Mouse (Mus musculus): ENCODE measurements around the gene Gmds. TPM values are rescaled to one million over a fixed set of nuclear protein-coding genes. Genes with fewer than 3 reads are reported as not detected.
A peak's percentile ranks its signal among the peaks of the same experiment; 100 is the strongest.

Gene Gmds
- polyA plus RNA-seq, 1 experiment from 2014 or later: 29.7 TPM

DNA sequence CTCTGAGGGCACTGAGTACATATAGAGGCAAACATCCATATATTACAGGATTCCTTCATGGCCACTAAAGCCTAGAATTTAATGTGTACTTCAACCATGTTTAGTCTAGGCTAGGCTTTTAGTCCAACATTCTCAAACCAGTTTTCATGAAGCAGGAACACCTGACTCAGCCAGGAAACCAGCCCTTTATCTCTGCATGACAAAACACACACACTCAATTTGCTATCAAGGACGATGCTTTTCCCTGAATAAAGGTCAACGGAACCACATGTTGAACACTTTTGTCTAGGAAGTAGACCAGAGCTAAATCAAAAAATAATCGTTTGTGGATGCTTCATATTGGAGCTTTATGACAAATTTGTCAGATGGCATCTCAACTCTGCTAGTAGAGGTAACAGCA lies 429.5 kb downstream of the Gmds start:
- Histone ChIP-seq H3K4me3 (no peak overlapping the region), H3K27me3 (replicated peaks; ENCODE audit: low read depth, poor library complexity, severe bottlenecking) (peaks cover 18% of the 10 kb centered on the region), H3K9me3 (no peaks in the 10 kb centered on the region), H3K36me3 (replicated peaks) (no peaks in the 10 kb centered on the region), H3K27ac (replicated peaks) (no peak overlapping the region), H3K4me1 (peaks cover 30% of the 10 kb centered on the region)
- 87% methylated on average over 3 of the region's 3 CpGs for WGBS
- no peak for DNase-seq (ENCODE audit: low spot score)

DNA sequence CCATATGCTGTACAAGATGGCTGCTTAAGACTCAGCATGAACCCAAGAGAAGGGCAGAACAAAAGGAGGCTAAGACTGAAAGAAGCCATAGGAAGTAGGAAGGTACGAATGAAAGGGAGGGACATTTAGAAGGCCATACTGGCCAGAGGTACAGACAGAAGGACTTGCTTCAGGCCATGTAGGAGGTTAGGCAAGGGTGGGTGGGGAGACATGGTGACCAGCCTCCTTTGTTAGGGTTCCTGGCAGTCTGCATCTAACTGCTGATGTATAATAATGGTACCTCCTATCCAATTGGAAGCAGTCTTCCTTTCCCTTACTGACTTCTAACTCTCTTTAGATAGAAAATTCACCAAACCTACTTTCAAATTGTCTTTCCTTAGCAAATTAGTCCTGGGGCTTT lies 432.0 kb downstream of the Gmds start:
- no peaks in the 10 kb centered on the region for H3K36me3 ChIP-seq (replicated peaks)
- no peak overlapping the region for H3K27ac ChIP-seq (replicated peaks)
- 59% methylated on average over 1 of the region's 1 CpGs for WGBS
- peaks cover 18% of the 10 kb centered on the region for H3K27me3 ChIP-seq (replicated peaks; ENCODE audit: low read depth, poor library complexity, severe bottlenecking)
- H3K4me3 ChIP-seq: no peak overlapping the region
- no peaks in the 10 kb centered on the region for H3K9me3 ChIP-seq
- no peak for DNase-seq (ENCODE audit: low spot score)
- peaks cover 15% of the 10 kb centered on the region for H3K4me1 ChIP-seq

DNA sequence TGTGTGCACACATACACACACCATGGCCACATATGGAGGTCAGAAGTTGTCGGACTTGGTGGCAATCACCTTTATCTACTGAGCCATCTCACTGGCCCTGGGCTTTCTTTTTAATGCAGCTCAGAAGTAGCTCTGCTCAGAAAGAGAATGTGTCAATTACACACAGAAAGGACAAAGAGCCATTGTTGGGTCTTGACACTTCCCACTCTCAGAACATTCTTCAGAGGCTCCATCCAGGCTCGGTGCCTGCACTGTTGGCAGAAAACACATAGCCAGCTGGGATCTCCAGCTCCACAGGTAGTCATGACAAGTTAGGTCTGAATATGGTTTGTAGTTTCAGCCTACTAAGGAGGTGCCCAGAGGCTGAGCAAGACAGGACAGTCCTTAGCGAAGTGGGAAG lies 438.3 kb downstream of the Gmds start:
- Histone ChIP-seq H3K27ac (replicated peaks) (no peak overlapping the region), H3K27me3 (replicated peaks; ENCODE audit: low read depth, poor library complexity, severe bottlenecking) (no peaks in the 10 kb centered on the region), H3K4me1 (peaks cover 4% of the 10 kb centered on the region; the same call in 1 of the 2 replicates), H3K4me3 (no peak overlapping the region), H3K9me3 (no peaks in the 10 kb centered on the region), H3K36me3 (replicated peaks) (no peaks in the 10 kb centered on the region)
- WGBS: 48% methylated on average over 3 of the region's 3 CpGs
- DNase-seq (ENCODE audit: low spot score): no peak

DNA sequence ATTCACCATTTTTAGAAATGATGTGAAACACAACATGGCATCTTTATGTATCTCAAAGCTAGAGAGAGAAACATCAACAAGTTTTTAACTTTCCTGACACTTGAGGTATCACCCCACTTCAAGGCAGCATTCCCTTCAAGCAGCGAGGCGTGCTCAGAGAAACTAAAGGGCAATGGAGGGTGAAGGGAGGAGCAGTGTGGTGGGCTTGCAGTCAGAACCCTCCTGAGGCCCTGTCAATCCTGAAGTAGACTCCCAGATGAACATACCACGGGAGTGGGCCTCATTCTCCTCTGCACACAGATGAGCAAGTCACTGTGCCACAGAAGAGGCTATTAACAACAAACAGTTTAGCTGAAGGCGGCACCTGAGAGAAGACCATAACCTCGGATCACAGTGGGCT lies 439.1 kb downstream of the Gmds start:
- no peaks in the 10 kb centered on the region for H3K27me3 ChIP-seq (replicated peaks; ENCODE audit: low read depth, poor library complexity, severe bottlenecking)
- H3K4me3 ChIP-seq: no peak overlapping the region
- no peak for DNase-seq (ENCODE audit: low spot score)
- H3K4me1 ChIP-seq: peaks cover 4% of the 10 kb centered on the region; the same call in 1 of the 2 replicates
- H3K36me3 ChIP-seq (replicated peaks): no peaks in the 10 kb centered on the region
- no peaks in the 10 kb centered on the region for H3K9me3 ChIP-seq
- WGBS: 84% methylated on average over 5 of the region's 5 CpGs
- no peak overlapping the region for H3K27ac ChIP-seq (replicated peaks)

DNA sequence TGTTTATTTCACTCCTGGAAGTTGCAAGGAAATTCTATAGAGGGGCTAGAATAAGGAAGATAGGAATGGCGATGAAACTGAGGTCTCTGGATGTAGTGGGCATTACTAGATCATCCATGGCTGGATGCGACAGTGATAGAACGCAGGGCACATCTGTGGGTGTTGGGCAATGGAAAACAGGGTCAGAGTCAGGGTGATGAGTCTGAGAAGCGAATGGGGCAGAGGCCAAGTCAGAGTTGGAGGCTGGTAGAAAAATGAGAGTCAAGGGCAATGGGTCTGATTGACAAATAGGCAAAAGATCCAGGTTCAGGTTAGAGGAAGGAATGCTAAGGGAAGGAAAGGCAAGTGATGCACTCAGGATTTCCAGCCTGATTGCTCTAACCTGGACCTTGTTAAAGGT lies 441.0 kb downstream of the Gmds start:
- WGBS: 91% methylated on average over 4 of the region's 4 CpGs
- no peaks in the 10 kb centered on the region for H3K36me3 ChIP-seq (replicated peaks)
- no peak for DNase-seq (ENCODE audit: low spot score)

DNA sequence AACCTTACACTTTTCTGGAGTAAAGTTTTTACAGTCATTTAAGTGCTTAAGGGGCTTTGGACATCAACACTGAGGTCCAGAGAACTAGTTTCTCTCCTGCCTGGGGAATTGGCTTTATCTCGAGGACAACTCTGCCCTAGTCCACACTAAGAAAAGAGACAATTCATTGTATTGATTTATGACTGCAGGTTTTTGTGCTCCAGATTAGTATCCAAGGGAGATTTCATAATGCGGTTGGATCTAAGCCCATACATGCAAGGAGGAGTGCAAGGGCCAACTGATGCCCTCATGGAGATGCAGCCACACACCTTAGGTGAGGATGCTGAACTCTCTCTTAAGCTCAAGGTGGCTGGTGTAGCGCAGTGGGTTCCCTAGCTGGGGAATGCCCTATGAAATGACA lies 444.0 kb downstream of the Gmds start:
- WGBS: 89% methylated on average over 3 of the region's 3 CpGs
- peaks cover 7% of the 10 kb centered on the region; the same call in 1 of the 2 replicates for H3K4me1 ChIP-seq
- DNase-seq (ENCODE audit: low spot score): no peak
- peaks cover 6% of the 10 kb centered on the region; the same call in 1 of the 2 replicates for H3K9me3 ChIP-seq
- no peak overlapping the region for H3K4me3 ChIP-seq
- H3K36me3 ChIP-seq (replicated peaks): no peaks in the 10 kb centered on the region
- no peaks in the 10 kb centered on the region for H3K27me3 ChIP-seq (replicated peaks; ENCODE audit: low read depth, poor library complexity, severe bottlenecking)
- H3K27ac ChIP-seq (replicated peaks): no peak overlapping the region

More for the DNA sequence above, 441.0 kb downstream of the Gmds start:
- Histone ChIP-seq H3K9me3 (no peaks in the 10 kb centered on the region), H3K27me3 (replicated peaks; ENCODE audit: low read depth, poor library complexity, severe bottlenecking) (no peaks in the 10 kb centered on the region), H3K27ac (replicated peaks) (no peak overlapping the region), H3K4me3 (no peak overlapping the region), H3K4me1 (peaks cover 11% of the 10 kb centered on the region; the same call in 1 of the 2 replicates)

DNA sequence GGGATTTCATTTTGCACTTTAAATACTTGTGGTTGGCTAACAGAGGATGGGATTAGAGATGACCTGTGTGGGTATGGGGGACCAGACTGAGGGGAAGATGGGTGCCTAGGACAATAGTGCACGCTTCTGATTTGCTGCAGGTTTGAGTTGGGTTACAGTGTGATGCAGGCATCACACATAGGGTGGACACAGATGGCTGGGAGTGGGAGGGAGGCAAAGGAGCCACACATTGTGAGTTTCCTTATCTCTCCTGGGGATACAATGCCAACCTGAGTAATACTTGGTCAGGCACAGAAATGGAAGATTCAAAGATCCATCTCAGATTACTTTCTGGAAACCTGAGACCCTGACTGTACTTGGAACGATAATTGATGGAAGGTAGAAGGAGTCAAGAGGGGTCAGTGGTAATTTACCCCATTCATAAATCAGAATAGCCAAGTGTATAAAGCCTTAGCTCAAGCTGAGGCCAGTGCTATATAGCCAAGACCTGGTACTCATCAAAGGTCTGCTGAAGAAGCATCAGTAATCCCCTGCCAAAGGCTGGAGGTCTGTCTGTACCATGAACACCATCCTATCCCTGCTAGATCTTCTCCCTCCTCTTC lies 445.5 kb downstream of the Gmds start:
- 63% methylated on average over 2 of the region's 2 CpGs for WGBS
- no peak for DNase-seq (ENCODE audit: low spot score)
- Histone ChIP-seq H3K4me1 (peaks cover 7% of the 10 kb centered on the region; the same call in 1 of the 2 replicates), H3K27ac (replicated peaks) (no peak overlapping the region), H3K36me3 (replicated peaks) (no peaks in the 10 kb centered on the region), H3K27me3 (replicated peaks; ENCODE audit: low read depth, poor library complexity, severe bottlenecking) (no peaks in the 10 kb centered on the region), H3K4me3 (no peak overlapping the region), H3K9me3 (peaks cover 6% of the 10 kb centered on the region; the same call in 1 of the 2 replicates)

DNA sequence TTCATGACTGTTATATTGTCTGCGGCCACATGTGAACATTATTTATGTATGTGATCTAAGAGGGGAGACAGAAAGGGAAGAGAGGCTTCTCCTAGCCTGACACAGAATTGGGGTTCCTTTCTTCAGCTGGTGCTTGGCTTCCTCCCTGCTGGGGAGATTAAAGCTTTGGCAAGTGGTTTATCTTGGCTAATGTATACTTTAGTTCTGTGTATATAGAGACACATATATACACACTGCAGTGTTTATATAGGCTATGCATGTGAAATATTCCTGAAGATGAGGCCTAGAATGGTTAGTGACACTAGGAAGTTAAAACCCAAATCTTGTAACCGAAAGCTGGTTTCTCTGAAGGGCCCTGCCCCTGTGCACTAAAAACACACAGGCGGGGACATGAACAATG lies 450.0 kb downstream of the Gmds start:
- Histone ChIP-seq H3K27ac (replicated peaks) (no peak overlapping the region), H3K4me1 (peaks cover 7% of the 10 kb centered on the region; the same call in 1 of the 2 replicates), H3K27me3 (replicated peaks; ENCODE audit: low read depth, poor library complexity, severe bottlenecking) (no peaks in the 10 kb centered on the region), H3K9me3 (peaks cover 6% of the 10 kb centered on the region; the same call in 1 of the 2 replicates), H3K36me3 (replicated peaks) (no peaks in the 10 kb centered on the region), H3K4me3 (no peak overlapping the region)
- DNase-seq (ENCODE audit: low spot score): no peak
- WGBS: 91% methylated on average over 3 of the region's 3 CpGs

DNA sequence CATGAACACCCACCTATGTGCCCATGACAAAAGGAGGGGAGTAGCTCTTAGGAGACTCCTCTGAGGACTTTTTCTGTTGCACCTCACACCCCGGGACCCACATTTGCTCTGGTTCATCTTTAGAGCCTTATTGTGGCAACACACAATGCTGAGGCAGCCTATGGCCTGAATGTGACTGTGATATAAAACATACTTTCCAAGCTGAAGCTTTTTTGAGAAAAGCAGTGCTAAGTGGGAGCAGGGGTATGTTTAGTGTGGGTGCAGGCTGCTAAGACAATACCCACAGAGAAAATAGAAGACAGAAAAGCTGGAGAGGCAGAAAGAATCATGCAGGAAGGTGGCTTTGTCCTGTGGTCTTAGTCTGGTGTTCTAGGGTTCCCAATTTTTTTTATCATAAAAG lies 452.8 kb downstream of the Gmds start:
- Histone ChIP-seq H3K9me3 (no peaks in the 10 kb centered on the region; the same call in 1 of the 2 replicates), H3K4me1 (no peaks in the 10 kb centered on the region), H3K36me3 (replicated peaks) (no peaks in the 10 kb centered on the region), H3K4me3 (no peak overlapping the region), H3K27me3 (replicated peaks; ENCODE audit: low read depth, poor library complexity, severe bottlenecking) (no peaks in the 10 kb centered on the region), H3K27ac (replicated peaks) (no peak overlapping the region)
- WGBS: 88% methylated on average over 1 of the region's 1 CpGs
- no peak for DNase-seq (ENCODE audit: low spot score)

DNA sequence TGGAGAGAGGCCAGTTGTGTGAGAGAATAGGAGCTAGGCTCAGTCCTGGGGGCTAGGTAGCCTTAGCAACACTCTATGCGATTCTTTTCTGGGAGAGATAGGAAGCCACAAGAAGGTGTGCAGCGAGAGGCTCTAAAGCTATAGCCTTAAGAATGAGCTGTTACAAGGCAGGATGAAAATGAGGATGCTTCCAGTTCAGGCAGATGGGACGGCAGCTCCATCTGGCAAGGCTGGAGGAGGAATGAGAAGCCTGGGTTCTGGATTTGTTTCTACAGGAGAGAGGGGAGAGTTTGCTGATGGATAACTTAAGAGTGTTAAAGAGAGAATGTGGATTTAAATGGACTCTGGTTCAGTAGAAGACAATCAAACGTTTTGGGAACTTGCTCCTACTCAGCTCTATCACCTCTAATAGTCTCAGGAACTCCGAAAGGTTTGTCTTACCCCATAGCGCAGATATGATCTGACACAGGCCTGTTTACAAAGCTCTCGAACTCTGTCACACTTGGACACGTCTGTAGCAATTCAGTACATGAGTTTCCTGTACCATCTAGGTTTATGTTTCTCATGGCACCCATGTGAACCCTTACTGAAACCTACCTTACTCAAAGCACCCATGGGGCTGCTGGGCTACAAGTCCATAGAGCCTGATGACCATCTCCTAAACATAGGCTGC lies 459.6 kb downstream of the Gmds start:
- H3K27ac ChIP-seq (replicated peaks): no peak overlapping the region
- H3K4me1 ChIP-seq: peaks cover 9% of the 10 kb centered on the region
- WGBS: 84% methylated on average over 8 of the region's 8 CpGs

DNA sequence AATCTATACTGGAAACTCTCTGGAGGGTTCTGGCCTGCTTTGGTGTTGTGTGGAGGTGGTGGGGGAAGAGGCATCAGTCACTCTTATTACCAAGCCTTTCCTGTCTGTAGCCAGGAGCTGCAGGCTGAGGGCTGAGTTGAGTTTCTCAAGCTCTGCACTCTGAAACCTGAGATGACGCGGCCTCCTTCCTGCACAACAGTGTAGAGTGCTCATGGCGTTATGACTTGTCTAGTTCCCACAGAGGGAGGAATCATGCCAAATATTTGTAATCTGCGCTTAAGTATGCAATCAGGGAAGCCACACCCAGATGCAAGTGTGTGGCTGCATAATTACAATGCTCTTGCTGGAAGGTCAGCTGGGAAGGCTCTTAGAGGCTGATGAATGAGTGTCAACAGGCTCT lies 461.5 kb downstream of the Gmds start:
- Histone ChIP-seq H3K36me3 (replicated peaks) (no peaks in the 10 kb centered on the region), H3K27me3 (replicated peaks; ENCODE audit: low read depth, poor library complexity, severe bottlenecking) (no peaks in the 10 kb centered on the region), H3K27ac (replicated peaks) (no peak overlapping the region; the same call in 1 of the 2 replicates), H3K4me1 (peaks cover 9% of the 10 kb centered on the region), H3K4me3 (no peak overlapping the region), H3K9me3 (no peaks in the 10 kb centered on the region)
- WGBS: 50% methylated on average over 4 of the region's 4 CpGs
- DNase-seq (ENCODE audit: low spot score): peak; percentile 37

More for the DNA sequence above, 459.6 kb downstream of the Gmds start:
- no peak for DNase-seq (ENCODE audit: low spot score)
- Histone ChIP-seq H3K36me3 (replicated peaks) (no peaks in the 10 kb centered on the region), H3K9me3 (no peaks in the 10 kb centered on the region), H3K27me3 (replicated peaks; ENCODE audit: low read depth, poor library complexity, severe bottlenecking) (no peaks in the 10 kb centered on the region), H3K4me3 (no peak overlapping the region)

DNA sequence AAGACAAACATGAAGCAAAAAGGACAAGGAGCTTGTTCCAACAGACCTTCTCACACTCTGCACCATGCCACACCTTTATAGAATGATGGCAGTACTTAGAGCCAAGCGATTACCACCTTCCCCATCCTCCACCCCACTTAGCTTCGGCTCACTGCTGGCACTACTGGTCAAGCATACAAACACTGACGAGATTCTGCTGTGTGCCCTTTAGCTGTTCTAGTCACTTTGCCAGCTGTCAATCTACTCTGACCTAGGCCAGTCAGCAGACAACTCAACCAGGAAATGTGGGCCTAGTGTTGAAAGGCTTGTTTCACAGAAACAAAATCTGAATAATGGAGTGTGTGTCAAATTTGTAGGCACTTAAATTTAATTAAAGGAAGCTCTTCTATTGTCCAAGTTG lies 464.1 kb downstream of the Gmds start:
- Histone ChIP-seq H3K27me3 (replicated peaks; ENCODE audit: low read depth, poor library complexity, severe bottlenecking) (peaks cover 6% of the 10 kb centered on the region; the same call in 1 of the 2 replicates), H3K9me3 (no peaks in the 10 kb centered on the region), H3K27ac (replicated peaks) (no peak overlapping the region), H3K4me3 (no peak overlapping the region), H3K4me1 (peaks cover 9% of the 10 kb centered on the region), H3K36me3 (replicated peaks) (no peaks in the 10 kb centered on the region)
- WGBS: 60% methylated on average over 3 of the region's 3 CpGs
- no peak for DNase-seq (ENCODE audit: low spot score)

DNA sequence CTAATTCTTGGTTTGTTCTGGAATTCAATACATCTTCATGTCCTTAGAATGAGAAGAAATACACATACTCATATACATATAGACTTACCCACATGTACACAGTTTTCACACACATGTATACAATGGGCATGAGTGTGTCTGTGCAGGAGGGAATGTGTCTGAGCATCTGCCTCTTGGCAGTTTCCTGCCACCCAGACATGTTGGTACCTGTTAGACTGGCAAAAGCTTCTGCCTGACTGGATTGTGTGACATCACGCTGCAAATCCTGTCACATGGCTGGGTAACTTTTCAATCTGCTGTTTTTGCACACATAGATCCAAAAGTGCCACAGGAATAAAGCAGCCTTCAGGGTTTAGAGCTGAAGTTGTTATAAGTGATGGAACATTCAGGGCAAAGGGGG lies 465.3 kb downstream of the Gmds start:
- H3K4me1 ChIP-seq: peaks cover 9% of the 10 kb centered on the region
- WGBS: 92% methylated on average over 1 of the region's 1 CpGs
- H3K36me3 ChIP-seq (replicated peaks): no peaks in the 10 kb centered on the region
- H3K9me3 ChIP-seq: no peaks in the 10 kb centered on the region
- peaks cover 6% of the 10 kb centered on the region; the same call in 1 of the 2 replicates for H3K27me3 ChIP-seq (replicated peaks; ENCODE audit: low read depth, poor library complexity, severe bottlenecking)
- DNase-seq (ENCODE audit: low spot score): no peak
- H3K27ac ChIP-seq (replicated peaks): no peak overlapping the region
- no peak overlapping the region for H3K4me3 ChIP-seq
